Mouse (Mus musculus): ENCODE measurements at regions not wholly inside any gene's neighbourhood (a gene's known extent, or its start where the extent isn't known, plus 50 kb on each side); places are given as distances from the start of the nearest gene placed in this dataset.

DNA sequence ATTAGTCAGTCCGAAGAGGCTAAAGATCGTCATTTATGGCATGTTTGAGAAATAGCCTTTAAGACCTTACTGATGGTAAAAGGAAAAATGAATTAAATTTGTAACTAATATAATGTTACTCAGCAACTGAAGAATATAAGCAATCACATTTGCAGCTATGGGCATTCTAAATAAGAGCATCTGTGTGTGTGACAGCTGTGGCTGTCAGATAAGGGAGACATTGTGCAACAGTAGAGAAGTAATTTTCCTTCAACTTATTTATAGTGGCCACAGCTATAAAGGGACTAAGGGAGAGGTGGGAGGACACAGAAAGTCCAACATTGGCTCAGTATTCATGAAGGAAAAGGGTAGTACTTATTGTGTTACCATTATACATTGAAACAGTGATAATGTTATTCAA is 591.8 kb upstream of the Fat1 start:
- 92% methylated on average over 2 of the region's 2 CpGs for WGBS
- Histone ChIP-seq H3K9ac (replicated peaks) (no peak overlapping the region), H3K9me3 (no peaks in the 10 kb centered on the region), H3K27me3 (no peaks in the 10 kb centered on the region), H3K27ac (no peak overlapping the region), H3K4me1 (replicated peaks) (0 out of 2 replicates have a peak, but pooled peaks cover 4% of the 10 kb centered on the region), H3K4me3 (replicated peaks) (no peak overlapping the region), H3K4me2 (replicated peaks) (no peak overlapping the region), H3K36me3 (no peaks in the 10 kb centered on the region)
- ATAC-seq, result no peak

DNA sequence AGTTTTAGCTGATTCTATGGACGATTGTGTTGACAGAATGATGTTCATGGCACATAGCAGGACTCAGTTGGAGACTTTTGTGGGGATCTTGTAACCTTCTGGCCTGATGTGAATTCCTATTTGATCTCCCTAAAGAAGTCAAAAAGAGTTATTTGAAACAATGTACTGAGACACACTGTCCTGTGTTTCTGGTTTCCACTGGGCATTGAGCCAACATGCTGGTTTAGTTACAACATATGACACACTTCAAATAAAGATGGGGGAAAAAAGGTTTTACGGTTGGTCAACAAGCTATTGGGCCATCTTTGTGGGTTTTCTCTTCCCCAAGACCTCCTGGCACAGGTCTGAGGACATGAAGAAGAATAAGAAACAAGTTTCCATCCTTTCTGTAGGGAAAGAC is 591.3 kb upstream of the Fat1 start:
- 0 out of 2 replicates have a peak, but pooled peaks cover 4% of the 10 kb centered on the region for H3K4me1 ChIP-seq (replicated peaks)
- H3K36me3 ChIP-seq, result no peaks in the 10 kb centered on the region
- H3K4me3 ChIP-seq (replicated peaks), result no peak overlapping the region
- no peak overlapping the region for H3K4me2 ChIP-seq (replicated peaks)
- ATAC-seq, result no peak
- 59% methylated on average over 2 of the region's 2 CpGs for whole genome bisulfite sequencing
- H3K9ac ChIP-seq (replicated peaks), result no peak overlapping the region
- no peaks in the 10 kb centered on the region for H3K27me3 ChIP-seq
- no peaks in the 10 kb centered on the region for H3K9me3 ChIP-seq
- H3K27ac ChIP-seq, result no peak overlapping the region

DNA sequence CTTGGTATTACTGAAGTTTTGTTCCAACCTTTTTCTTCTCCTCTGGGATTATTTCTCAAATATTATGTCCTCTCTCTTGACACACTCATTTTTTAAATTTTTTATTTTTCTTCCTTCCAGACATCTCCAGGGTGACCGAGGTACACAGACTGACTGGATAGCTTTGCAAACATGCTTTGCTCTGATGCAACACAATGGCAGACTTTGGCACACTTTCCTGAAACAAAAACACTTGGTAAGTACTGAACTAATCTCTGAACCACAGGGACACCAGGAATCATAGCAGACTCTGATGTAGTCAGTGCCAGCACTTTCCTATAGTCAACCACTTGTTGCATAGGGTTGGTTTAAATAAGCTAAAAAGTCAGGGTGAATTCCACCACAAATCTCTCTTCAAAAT is 587.8 kb upstream of the Fat1 start:
- 73% methylated on average over 1 of the region's 1 CpGs for WGBS
- Histone ChIP-seq H3K4me2 (replicated peaks) (no peak overlapping the region), H3K4me1 (replicated peaks) (0 out of 2 replicates have a peak, but pooled peaks cover 4% of the 10 kb centered on the region), H3K36me3 (no peaks in the 10 kb centered on the region), H3K27me3 (no peaks in the 10 kb centered on the region), H3K9ac (replicated peaks) (no peak overlapping the region), H3K9me3 (no peaks in the 10 kb centered on the region), H3K27ac (no peak overlapping the region), H3K4me3 (replicated peaks) (no peak overlapping the region)
- no peak for ATAC-seq

- ATAC-seq, result no peak
- no peaks in the 10 kb centered on the region for H3K27me3 ChIP-seq
- H3K27ac ChIP-seq, result no peak overlapping the region
- no peaks in the 10 kb centered on the region for H3K9me3 ChIP-seq
- H3K4me3 ChIP-seq (replicated peaks), result no peak overlapping the region
- no peaks in the 10 kb centered on the region for H3K36me3 ChIP-seq
- H3K4me2 ChIP-seq (replicated peaks), result no peak overlapping the region
- WGBS, result 26% methylated on average over 6 of the region's 6 CpGs
- H3K4me1 ChIP-seq (replicated peaks), result 0 out of 2 replicates have a peak, but pooled peaks cover 3% of the 10 kb centered on the region
- no peak overlapping the region for H3K9ac ChIP-seq (replicated peaks)
Observed at GRCm38 (mm10) chr8:44373987-44374386, 561.3 kb upstream of the Fat1 start.

DNA sequence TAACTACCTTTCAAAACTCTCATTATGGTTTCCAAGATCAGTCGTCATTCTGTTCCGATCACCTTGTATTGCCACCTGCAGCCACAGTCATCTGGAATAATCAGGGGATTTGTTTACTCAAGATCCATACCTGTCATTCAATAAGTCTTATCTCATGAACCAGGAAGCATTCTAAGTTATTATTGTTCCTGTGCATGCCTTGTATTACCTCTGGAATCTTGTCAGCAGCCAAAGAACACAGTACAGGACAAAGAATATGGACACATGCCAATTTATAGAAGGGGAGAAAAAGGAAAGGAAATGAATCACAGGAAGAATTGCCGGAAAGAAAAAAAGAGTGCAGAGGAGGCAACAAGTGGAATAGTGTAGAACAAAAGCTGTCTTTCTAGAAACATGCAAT is 557.5 kb upstream of the Fat1 start:
- Histone ChIP-seq H3K27ac (no peak overlapping the region), H3K9me3 (no peaks in the 10 kb centered on the region), H3K9ac (replicated peaks) (no peak overlapping the region), H3K36me3 (no peaks in the 10 kb centered on the region), H3K4me2 (replicated peaks) (no peak overlapping the region), H3K27me3 (no peaks in the 10 kb centered on the region), H3K4me1 (replicated peaks) (0 out of 2 replicates have a peak, but pooled peaks cover 3% of the 10 kb centered on the region), H3K4me3 (replicated peaks) (no peak overlapping the region)
- no peak for ATAC-seq
- 77% methylated on average over 3 of the region's 3 CpGs for WGBS

DNA sequence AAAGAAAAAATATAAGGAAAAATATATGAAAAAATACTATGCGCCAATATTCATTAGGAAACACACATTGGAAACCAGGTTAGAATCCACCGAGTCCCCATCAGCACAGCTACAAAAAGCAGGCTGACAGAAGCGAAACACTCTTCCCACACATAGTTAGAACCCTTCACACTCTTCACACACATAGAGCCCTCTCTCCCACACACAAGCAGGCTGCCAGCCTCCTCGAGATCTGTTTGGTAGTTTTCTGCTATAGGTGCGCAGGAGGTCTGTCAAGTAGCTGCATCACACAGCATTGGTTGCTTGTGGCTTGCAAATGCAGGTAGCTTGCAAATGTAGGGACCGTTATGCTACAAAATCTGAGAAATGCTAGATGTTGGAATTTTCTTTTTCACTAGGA is 526.8 kb upstream of the Fat1 start:
- Histone ChIP-seq H3K27ac (no peak overlapping the region), H3K4me1 (replicated peaks) (no peaks in the 10 kb centered on the region), H3K36me3 (no peaks in the 10 kb centered on the region), H3K9me3 (peaks cover 5% of the 10 kb centered on the region; the same call in 1 of the 2 replicates), H3K4me2 (replicated peaks) (no peak overlapping the region), H3K4me3 (replicated peaks) (no peak overlapping the region), H3K9ac (replicated peaks) (no peak overlapping the region), H3K27me3 (no peaks in the 10 kb centered on the region)
- WGBS, result 91% methylated on average over 6 of the region's 6 CpGs
- no peak for ATAC-seq

GRCm38 (mm10) chr8:44410261-44410660 is 525.0 kb upstream of the Fat1 start:
- no peaks in the 10 kb centered on the region for H3K36me3 ChIP-seq
- WGBS, result 84% methylated on average over 3 of the region's 3 CpGs
- no peaks in the 10 kb centered on the region for H3K4me1 ChIP-seq (replicated peaks)
- H3K27me3 ChIP-seq, result no peaks in the 10 kb centered on the region
- no peak overlapping the region for H3K9ac ChIP-seq (replicated peaks)
- no peak overlapping the region for H3K27ac ChIP-seq
- no peak overlapping the region for H3K4me2 ChIP-seq (replicated peaks)
- no peak overlapping the region for H3K4me3 ChIP-seq (replicated peaks)
- ATAC-seq, result no peak
- no peaks in the 10 kb centered on the region for H3K9me3 ChIP-seq

GRCm38 (mm10) chr8:44418003-44418402 is 517.2 kb upstream of the Fat1 start:
- H3K4me2 ChIP-seq (replicated peaks), result no peak overlapping the region
- no peak overlapping the region for H3K27ac ChIP-seq
- H3K9ac ChIP-seq (replicated peaks), result no peak overlapping the region
- WGBS, result 94% methylated on average over 8 of the region's 8 CpGs
- no peaks in the 10 kb centered on the region for H3K4me1 ChIP-seq (replicated peaks)
- no peaks in the 10 kb centered on the region for H3K36me3 ChIP-seq
- H3K4me3 ChIP-seq (replicated peaks), result no peak overlapping the region
- no peaks in the 10 kb centered on the region for H3K9me3 ChIP-seq
- no peak for ATAC-seq
- no peaks in the 10 kb centered on the region for H3K27me3 ChIP-seq

DNA sequence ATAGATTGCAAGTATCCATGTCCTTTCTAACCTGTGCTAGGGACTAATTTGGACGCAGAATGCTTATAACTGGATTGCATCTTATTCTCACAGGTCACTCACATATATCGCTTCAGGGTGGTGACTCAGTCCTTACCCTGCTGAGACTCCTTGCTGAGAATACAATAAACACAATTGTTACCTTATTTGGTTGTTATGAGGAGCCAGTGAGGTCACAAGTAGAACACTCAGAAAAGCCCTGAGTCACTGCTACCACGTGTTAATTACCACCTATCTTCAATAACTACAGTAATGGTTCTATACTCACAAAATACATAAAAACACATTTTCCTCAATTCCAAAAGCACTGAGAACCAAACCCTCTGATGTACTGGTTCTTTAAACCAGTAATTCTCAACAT is 479.8 kb upstream of the Fat1 start:
- Histone ChIP-seq H3K27ac (no peak overlapping the region), H3K9ac (replicated peaks) (no peak overlapping the region), H3K4me1 (replicated peaks) (no peaks in the 10 kb centered on the region), H3K9me3 (no peaks in the 10 kb centered on the region), H3K27me3 (no peaks in the 10 kb centered on the region), H3K4me3 (replicated peaks) (no peak overlapping the region), H3K4me2 (replicated peaks) (no peak overlapping the region), H3K36me3 (no peaks in the 10 kb centered on the region)
- 71% methylated on average over 3 of the region's 3 CpGs for WGBS
- no peak for ATAC-seq

- WGBS, result 89% methylated on average over 7 of the region's 7 CpGs
- Histone ChIP-seq H3K36me3 (no peaks in the 10 kb centered on the region), H3K27ac (no peak overlapping the region), H3K4me2 (replicated peaks) (no peak overlapping the region), H3K4me1 (replicated peaks) (no peaks in the 10 kb centered on the region), H3K4me3 (replicated peaks) (no peak overlapping the region), H3K27me3 (no peaks in the 10 kb centered on the region), H3K9me3 (no peaks in the 10 kb centered on the region), H3K9ac (replicated peaks) (no peak overlapping the region)
- no peak for ATAC-seq
Observed at GRCm38 (mm10) chr8:44456336-44456735, 478.9 kb upstream of the Fat1 start.

DNA sequence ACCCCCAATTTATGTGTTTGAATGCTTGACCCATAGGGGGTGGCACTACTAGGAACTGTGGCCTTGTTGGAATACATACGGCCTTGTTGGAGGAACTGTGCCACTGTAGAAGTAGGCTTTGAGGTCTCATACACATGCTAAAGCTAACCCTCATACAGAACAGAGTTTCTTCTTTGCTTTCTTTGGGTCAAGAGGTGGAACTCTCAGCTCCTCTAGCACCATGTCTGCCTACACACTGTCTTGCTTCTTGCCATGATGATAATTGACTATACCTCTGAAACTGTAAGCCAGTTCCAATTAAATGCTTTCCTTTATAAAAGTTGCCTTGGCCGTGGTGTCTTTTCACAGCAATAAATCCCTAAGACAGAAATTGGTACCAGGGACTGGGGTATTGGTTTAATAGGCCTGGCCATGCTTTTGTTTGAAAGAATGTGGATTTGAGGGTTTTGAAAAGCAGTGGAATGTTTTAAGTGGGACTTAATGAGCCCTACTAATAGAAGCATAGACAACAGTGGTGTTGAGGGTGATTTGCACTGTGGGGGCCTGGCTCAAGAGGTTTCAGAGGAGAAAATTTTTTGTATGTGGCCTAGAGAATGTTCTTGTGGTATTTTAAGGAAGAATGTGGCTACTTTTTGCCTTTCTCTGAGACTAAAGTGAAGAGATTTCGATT is 468.7 kb upstream of the Fat1 start:
- no peaks in the 10 kb centered on the region for H3K36me3 ChIP-seq
- no peaks in the 10 kb centered on the region for H3K4me1 ChIP-seq (replicated peaks)
- H3K9me3 ChIP-seq, result no peaks in the 10 kb centered on the region
- no peak overlapping the region for H3K4me3 ChIP-seq (replicated peaks)
- no peak overlapping the region for H3K4me2 ChIP-seq (replicated peaks)
- no peak overlapping the region for H3K27ac ChIP-seq
- H3K27me3 ChIP-seq, result no peaks in the 10 kb centered on the region
- H3K9ac ChIP-seq (replicated peaks), result no peak overlapping the region
- ATAC-seq, result no peak
- 42% methylated on average over 3 of the region's 3 CpGs for WGBS

GRCm38 (mm10) chr8:44512876-44513275 is 422.4 kb upstream of the Fat1 start:
- no peaks in the 10 kb centered on the region for H3K36me3 ChIP-seq
- no peak overlapping the region for H3K9ac ChIP-seq (replicated peaks)
- no peak for ATAC-seq
- H3K4me1 ChIP-seq (replicated peaks), result no peaks in the 10 kb centered on the region
- H3K9me3 ChIP-seq, result no peaks in the 10 kb centered on the region
- 73% methylated on average over 1 of the region's 1 CpGs for WGBS
- H3K4me3 ChIP-seq (replicated peaks), result no peak overlapping the region
- no peak overlapping the region for H3K27ac ChIP-seq
- no peaks in the 10 kb centered on the region for H3K27me3 ChIP-seq
- no peak overlapping the region for H3K4me2 ChIP-seq (replicated peaks)

DNA sequence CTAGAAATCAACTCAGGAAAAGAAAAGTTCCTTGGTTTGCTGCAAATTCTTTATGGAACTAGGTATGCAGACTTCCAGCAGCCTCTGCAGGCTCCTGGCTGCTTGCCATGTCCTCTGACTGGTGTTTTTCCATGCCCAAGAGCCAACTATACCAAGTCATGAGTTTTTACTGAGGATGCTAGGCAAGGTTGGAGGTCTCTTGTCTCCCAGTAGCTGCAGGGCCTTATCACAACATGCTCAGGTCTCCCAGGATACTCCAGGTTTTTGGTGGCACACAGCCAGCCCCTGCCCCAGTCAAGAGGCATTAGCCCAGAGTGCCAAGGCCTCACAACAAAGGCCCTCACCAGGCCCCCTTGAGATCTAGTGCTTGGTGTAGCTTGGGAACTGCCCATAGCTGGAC is 409.3 kb upstream of the Fat1 start:
- H3K27me3 ChIP-seq, result no peaks in the 10 kb centered on the region
- no peaks in the 10 kb centered on the region for H3K4me1 ChIP-seq (replicated peaks)
- H3K36me3 ChIP-seq, result no peaks in the 10 kb centered on the region
- ATAC-seq, result no peak
- no peaks in the 10 kb centered on the region for H3K9me3 ChIP-seq
- no peak overlapping the region for H3K9ac ChIP-seq (replicated peaks)
- H3K4me2 ChIP-seq (replicated peaks), result no peak overlapping the region
- no peak overlapping the region for H3K4me3 ChIP-seq (replicated peaks)
- H3K27ac ChIP-seq, result no peak overlapping the region
